12 mouse cellular contexts compared by ENCODE assay signal in genomic region chr5:88994533-88994932, GRCm38 (mm10).
DNase-seq lines count a peak whose midpoint lies in the region; ATAC-seq lines count a peak whose summit lies in the region.
"Had no signal": no experiment of that assay in that cellular context is flagged by ENCODE, and none has a peak within 500 bp of the region (broad histone marks: within the 10 kb centered on the region; RNA-seq: fewer than 3 reads in every experiment).

No protein-coding gene starts in this region.

- no peaks in the 10 kb centered on the region for H3K4me1 ChIP-seq in forebrain, embryonic 15.5 days
- no peaks in the 10 kb centered on the region for H3K4me1 ChIP-seq in forebrain, embryonic 10.5 days

- no peak overlapping the region for H3K4me2 ChIP-seq in forebrain, embryonic 15.5 days (replicated peaks)

- no peak overlapping the region for H3K4me3 ChIP-seq in forebrain, embryonic 15.5 days
- no peak overlapping the region for H3K4me3 ChIP-seq in forebrain, embryonic 10.5 days

- DNase-seq in forebrain, embryonic 10.5 days (ENCODE audit: extremely low spot score, low spot score) = no peak
- DNase-seq in left cerebral cortex, postnatal 10 days (ENCODE audit: extremely low spot score in 1 of 2, low spot score in 2 of 2) = peak; percentile 38 to 65
- no peak for DNase-seq in left cerebral cortex, adult 11 months (ENCODE audit: low spot score)
- peak; percentile 25 to 32 for DNase-seq in cerebellum, postnatal 25 days
- DNase-seq in left cerebral cortex, postnatal 4 days = peak; percentile 59
- DNase-seq in urinary bladder, postnatal 14 days (ENCODE audit: low spot score) = no peak
- no peak for DNase-seq in T-cell, adult 2 months (ENCODE audit: low spot score)
- DNase-seq: adrenal gland, postnatal 14 days; heart, adult 18-20 months; liver had no signal

- no peaks in the 10 kb centered on the region for H3K9me3 ChIP-seq in forebrain, embryonic 15.5 days
- no peaks in the 10 kb centered on the region for H3K9me3 ChIP-seq in forebrain, embryonic 10.5 days

- H3K27me3 ChIP-seq in forebrain, embryonic 15.5 days = no peaks in the 10 kb centered on the region
- H3K27me3 ChIP-seq in forebrain, embryonic 10.5 days (ENCODE audit: poor library complexity, severe bottlenecking) = no peaks in the 10 kb centered on the region

- no peak overlapping the region for H3K9ac ChIP-seq in forebrain, embryonic 15.5 days (replicated peaks)

- H3K36me3 ChIP-seq in forebrain, embryonic 15.5 days = no peaks in the 10 kb centered on the region
- H3K36me3 ChIP-seq in forebrain, embryonic 10.5 days (replicated peaks) = no peaks in the 10 kb centered on the region

- peak; percentile 63; the same call in 1 of the 2 replicates for ATAC-seq in forebrain, embryonic 15.5 days (replicated peaks)
- ATAC-seq: lung, postnatal 0 days had no signal

- H3K27ac ChIP-seq in forebrain, embryonic 15.5 days (replicated peaks) = no peak overlapping the region
- no peak overlapping the region for H3K27ac ChIP-seq in forebrain, embryonic 10.5 days

- intact Hi-C loops in left cerebral cortex, postnatal 10 days (cut with DNase I) = no loop called here
- intact Hi-C loops in left cerebral cortex, postnatal 4 days (cut with DNase I) = no loop called here

- 93% methylated on average over 5 of the region's 5 CpGs for WGBS in forebrain, embryonic 15.5 days
- WGBS in forebrain, embryonic 10.5 days = 94% methylated on average over 5 of the region's 5 CpGs

Comparison
In these comparisons a context has a peak if more than half of its experiments do, and no peak if none do; other contexts are left out.
1. DNase-seq: peak in left cerebral cortex, postnatal 10 days (2 of 2), cerebellum, postnatal 25 days (2 of 2) and left cerebral cortex, postnatal 4 days (single experiment); none in forebrain, embryonic 10.5 days (single experiment), left cerebral cortex, adult 11 months (single experiment), urinary bladder, postnatal 14 days (single experiment) and T-cell, adult 2 months (single experiment).